Mouse (Mus musculus) ES-Bruce4 (cell line): ENCODE results near the gene Zeb2. TPM values are rescaled to one million over a fixed set of nuclear protein-coding genes. Genes with fewer than 3 reads are reported as not detected.

ENCODE experiments used
- H3K27ac ChIP-seq: 2 replicates; pipeline ENCODE4 v1.5.1; 2012; ENCODE audit warnings: low read length, inconsistent platforms; ENCODE audit not compliant: insufficient read depth
- H3K27me3 ChIP-seq: 2 replicates; pipeline ENCODE4 v1.6.1; 2012; ENCODE audit warnings: mild to moderate bottlenecking, low read length, inconsistent platforms; ENCODE audit not compliant: control insufficient read depth, poor library complexity, insufficient read depth, severe bottlenecking
- H3K36me3 ChIP-seq: 2 replicates; pipeline ENCODE4 v1.6.1; 2012; ENCODE audit warnings: inconsistent platforms, mild to moderate bottlenecking, low read length, moderate library complexity; ENCODE audit not compliant: control insufficient read depth, poor library complexity, insufficient read depth, severe bottlenecking
- H3K4me1 ChIP-seq: one replicate; pipeline ENCODE4 v1.8.1; 2011; ENCODE audit warnings: low read length; ENCODE audit not compliant: control insufficient read depth, insufficient read depth
- H3K4me3 ChIP-seq: 2 replicates; pipeline ENCODE4 v1.5.1; 2011; ENCODE audit warnings: low read depth, mild to moderate bottlenecking, low read length
- H3K9ac ChIP-seq: 2 replicates; pipeline ENCODE4 v1.6.1; 2012; ENCODE audit warnings: low read depth, mild to moderate bottlenecking, inconsistent platforms; ENCODE audit not compliant: poor library complexity, severe bottlenecking
- H3K9me3 ChIP-seq: replicated peaks from 2 replicates; pipeline ENCODE4 v1.6.1; 2012; ENCODE audit warnings: mild to moderate bottlenecking, low read length, inconsistent platforms; ENCODE audit not compliant: control insufficient read depth, poor library complexity, insufficient read depth, severe bottlenecking
- CTCF ChIP-seq: IDR thresholded peaks from one replicate; pipeline ENCODE4 v1.8.1; 2011; ENCODE audit warnings: low read depth, low read length
- EP300 ChIP-seq: IDR thresholded peaks from 2 replicates; pipeline ENCODE4 v1.6.1; 2011; ENCODE audit warnings: low read depth, low read length; ENCODE audit not compliant: insufficient read depth
- POLR2A ChIP-seq: IDR thresholded peaks from one replicate; pipeline ENCODE4 v1.8.1; 2011; ENCODE audit warnings: low read length; ENCODE audit not compliant: insufficient read depth
- polyA plus RNA-seq: library from polyadenylated mRNA; stranded (reverse); fragments of >200 nt; gene quantifications from 2 replicates; pipeline ENCODE4 v1.2.4, GENCODE M21; 2011; ENCODE audit warnings: low read depth; ENCODE audit not compliant: missing spikeins, insufficient read depth, insufficient read length

The Zeb2 gene
- polyA plus RNA-seq, 1 experiment, result 2.1 TPM

GRCm38 (mm10) chr2:45090529-45091297 lies 26.5 kb downstream of the Zeb2 start:
- TF ChIP-seq POLR2A, result no peak
- H3K36me3 ChIP-seq, result no peaks in the 10 kb centered on the region
- no peaks in the 10 kb centered on the region for H3K9me3 ChIP-seq
- H3K9ac ChIP-seq, result no peak overlapping the region
- no peaks in the 10 kb centered on the region for H3K27me3 ChIP-seq
- no peak overlapping the region for H3K4me3 ChIP-seq
- no peak overlapping the region for H3K27ac ChIP-seq
- H3K4me1 ChIP-seq, result no peaks in the 10 kb centered on the region

- Histone ChIP-seq H3K9ac (no peak overlapping the region), H3K36me3 (no peaks in the 10 kb centered on the region), H3K9me3 (no peaks in the 10 kb centered on the region), H3K4me3 (no peak overlapping the region), H3K4me1 (no peaks in the 10 kb centered on the region), H3K27me3 (no peaks in the 10 kb centered on the region), H3K27ac (no peak overlapping the region)
- TF ChIP-seq POLR2A, result no peak
- TF ChIP-seq EP300, result no peak
These were observed 28.0 kb downstream of the Zeb2 start for GRCm38 (mm10) chr2:45089251-45089530.

GRCm38 (mm10) chr2:45088435-45089250 lies 28.6 kb downstream of the Zeb2 start:
- Histone ChIP-seq H3K4me1 (no peaks in the 10 kb centered on the region), H3K27ac (no peak overlapping the region), H3K9ac (no peak overlapping the region), H3K27me3 (no peaks in the 10 kb centered on the region; the same call in 1 of the 2 replicates), H3K9me3 (no peaks in the 10 kb centered on the region), H3K36me3 (no peaks in the 10 kb centered on the region), H3K4me3 (no peak overlapping the region)
- no peak for TF ChIP-seq CTCF
- TF ChIP-seq EP300, result no peak
- TF ChIP-seq POLR2A, result no peak

GRCm38 (mm10) chr2:45087208-45087607 lies 30.0 kb downstream of the Zeb2 start:
- Histone ChIP-seq H3K27ac (no peak overlapping the region), H3K36me3 (no peaks in the 10 kb centered on the region), H3K9me3 (no peaks in the 10 kb centered on the region), H3K9ac (no peak overlapping the region), H3K27me3 (no peaks in the 10 kb centered on the region; the same call in 1 of the 2 replicates), H3K4me1 (no peaks in the 10 kb centered on the region), H3K4me3 (no peak overlapping the region)
- TF ChIP-seq CTCF (no peak), POLR2A (no peak), EP300 (no peak)

GRCm38 (mm10) chr2:45085653-45086052 lies 31.5 kb downstream of the Zeb2 start:
- H3K36me3 ChIP-seq, result no peaks in the 10 kb centered on the region
- no peaks in the 10 kb centered on the region for H3K9me3 ChIP-seq
- H3K27ac ChIP-seq, result no peak overlapping the region
- TF ChIP-seq POLR2A (no peak), CTCF (no peak), EP300 (no peak)
- no peak overlapping the region for H3K9ac ChIP-seq
- no peaks in the 10 kb centered on the region for H3K4me1 ChIP-seq
- no peak overlapping the region for H3K4me3 ChIP-seq
- H3K27me3 ChIP-seq, result no peaks in the 10 kb centered on the region; the same call in 1 of the 2 replicates

GRCm38 (mm10) chr2:45083042-45083441 lies 34.2 kb downstream of the Zeb2 start:
- Histone ChIP-seq H3K9ac (no peak overlapping the region), H3K27ac (no peak overlapping the region), H3K4me1 (no peaks in the 10 kb centered on the region), H3K4me3 (no peak overlapping the region), H3K27me3 (no peaks in the 10 kb centered on the region; the same call in 1 of the 2 replicates), H3K36me3 (no peaks in the 10 kb centered on the region), H3K9me3 (no peaks in the 10 kb centered on the region)
- no peak for TF ChIP-seq CTCF
- no peak for TF ChIP-seq POLR2A
